Mouse (Mus musculus): ENCODE measurements around the gene Reps2. TPM values are rescaled to one million over a fixed set of nuclear protein-coding genes. Genes with fewer than 3 reads are reported as not detected.

Gene Reps2
- total RNA-seq, 1 experiment from 2014 or later = 4.8 TPM

DNA sequence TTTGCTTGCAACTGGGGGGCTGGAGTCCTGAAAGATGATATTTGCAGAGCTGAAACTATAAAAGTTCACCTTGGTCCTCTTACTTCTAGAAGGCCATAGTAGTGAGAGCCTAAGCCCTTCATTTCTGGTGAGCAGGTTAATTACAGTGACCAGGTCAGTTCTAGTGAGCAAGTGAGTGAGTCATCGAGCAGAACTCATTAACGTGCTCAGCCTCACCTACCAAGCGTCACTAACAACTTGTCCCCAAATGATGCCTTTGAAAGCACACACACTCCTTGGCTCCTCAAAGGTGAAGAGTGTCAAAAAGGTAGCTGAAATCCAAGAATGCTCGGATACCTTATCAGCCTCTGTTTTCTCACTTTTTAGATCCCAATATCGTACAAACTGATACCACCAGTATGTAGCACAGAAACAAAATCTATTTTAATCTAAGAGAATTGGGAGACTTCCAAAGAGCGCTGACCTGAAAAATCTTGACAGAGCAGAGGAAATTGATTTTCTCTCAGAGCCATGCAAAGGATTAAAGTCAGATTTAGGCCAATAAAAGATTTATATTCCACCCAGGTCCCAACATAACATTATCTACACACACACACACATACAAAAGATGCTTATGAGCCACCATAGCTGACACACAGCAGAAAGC lies 53.2 kb downstream of the Reps2 start:
- no peak for DNase-seq

- DNase-seq = no peak
Observed at GRCm38 (mm10) chrX:162589173-162589805, 54.2 kb downstream of the Reps2 start.

- DNase-seq = no peak
Observed at GRCm38 (mm10) chrX:162584349-162584748, 59.1 kb downstream of the Reps2 start.

- DNase-seq = no peak
Observed at GRCm38 (mm10) chrX:162580521-162580920, 62.9 kb downstream of the Reps2 start.

- no peak for DNase-seq
Observed at GRCm38 (mm10) chrX:162568439-162568838, 75.0 kb downstream of the Reps2 start.

GRCm38 (mm10) chrX:162565501-162565900 lies 77.9 kb downstream of the Reps2 start:
- DNase-seq = no peak

- no peak for DNase-seq
Observed at GRCm38 (mm10) chrX:162556459-162556841, 87.0 kb downstream of the Reps2 start.

DNA sequence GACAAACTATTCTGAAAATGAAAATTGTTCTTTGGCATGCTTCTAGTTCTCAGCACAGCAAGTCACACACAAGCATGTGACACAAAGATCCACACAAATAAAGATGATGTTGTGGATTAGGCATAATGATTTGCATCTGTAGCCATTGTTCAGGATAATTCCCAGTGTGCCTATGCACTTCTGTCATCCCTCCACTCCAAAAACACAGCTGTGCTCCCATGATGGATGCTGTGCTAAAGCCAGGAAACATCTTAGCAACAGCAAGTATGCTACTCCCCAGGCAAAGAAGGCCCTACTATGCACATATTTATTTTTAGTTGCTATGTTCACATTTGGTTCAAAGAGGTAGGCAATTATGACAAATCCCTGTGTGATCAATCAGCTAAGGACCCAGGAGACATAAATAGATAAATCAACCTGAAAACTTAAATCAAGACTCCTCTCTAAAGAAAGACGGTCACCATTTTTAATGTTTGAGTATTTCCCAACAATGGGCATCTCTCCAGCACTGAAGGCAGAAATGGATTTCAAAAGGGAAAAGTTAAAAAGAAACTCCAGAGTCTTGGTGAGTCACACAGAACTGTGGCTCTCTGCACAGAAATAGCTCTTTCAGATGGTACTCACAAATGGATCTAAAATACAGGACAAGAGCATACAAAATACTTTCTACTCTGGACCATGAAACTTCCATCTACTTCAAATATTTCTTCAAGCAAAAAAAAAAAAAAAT lies 87.6 kb downstream of the Reps2 start:
- no peak for DNase-seq

GRCm38 (mm10) chrX:162554513-162554912 lies 88.9 kb downstream of the Reps2 start:
- DNase-seq = no peak

DNA sequence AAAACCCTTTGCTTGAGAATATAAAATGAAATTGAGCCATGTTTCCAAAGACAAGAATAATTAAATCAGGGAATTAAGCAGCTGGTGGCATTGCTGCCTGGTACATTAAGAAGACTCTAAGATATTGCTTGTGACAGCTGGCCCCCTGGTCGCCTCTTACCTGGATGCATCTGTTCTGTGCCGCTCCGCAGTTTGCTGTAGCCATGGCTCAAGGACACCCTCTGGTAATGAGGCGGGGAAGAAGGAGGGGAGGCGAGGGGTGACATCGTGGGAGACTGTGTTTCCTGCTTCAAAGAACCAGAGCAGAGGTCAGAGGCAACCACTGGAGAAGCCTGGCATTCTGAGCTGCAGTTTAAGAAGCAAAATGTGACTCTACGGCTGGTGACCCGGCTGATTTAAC lies 91.1 kb downstream of the Reps2 start:
- no peak for DNase-seq

- no peak for DNase-seq
Observed at GRCm38 (mm10) chrX:162545037-162545436, 98.4 kb downstream of the Reps2 start.

- no peak for DNase-seq
Observed at GRCm38 (mm10) chrX:162542576-162543227, 100.7 kb downstream of the Reps2 start.

- no peak for DNase-seq
Observed at GRCm38 (mm10) chrX:162541961-162542360, 101.5 kb downstream of the Reps2 start.

- DNase-seq = no peak
Observed at GRCm38 (mm10) chrX:162531016-162531415, 112.4 kb downstream of the Reps2 start.

DNA sequence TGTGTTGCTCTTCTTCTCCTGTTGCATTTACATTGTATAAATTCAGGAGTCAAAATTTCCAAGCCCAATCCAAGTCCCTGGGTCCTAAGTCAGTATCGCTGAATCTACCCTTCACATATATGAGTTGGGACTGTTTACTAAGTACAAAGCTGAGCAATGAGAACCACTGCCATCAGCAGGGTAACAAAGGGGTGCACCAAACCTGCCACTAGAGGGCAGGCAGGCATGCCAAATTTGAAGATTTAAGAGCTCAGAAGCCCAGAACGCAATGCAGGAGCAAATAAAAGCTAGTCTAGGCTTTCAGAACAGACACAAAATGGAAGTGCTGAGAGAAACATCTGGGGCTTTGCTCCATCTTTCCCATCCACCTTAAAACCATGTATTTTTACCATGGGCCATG lies 116.2 kb downstream of the Reps2 start:
- DNase-seq = peak; percentile 56

GRCm38 (mm10) chrX:162521831-162522514 lies 121.5 kb downstream of the Reps2 start:
- DNase-seq = no peak

DNA sequence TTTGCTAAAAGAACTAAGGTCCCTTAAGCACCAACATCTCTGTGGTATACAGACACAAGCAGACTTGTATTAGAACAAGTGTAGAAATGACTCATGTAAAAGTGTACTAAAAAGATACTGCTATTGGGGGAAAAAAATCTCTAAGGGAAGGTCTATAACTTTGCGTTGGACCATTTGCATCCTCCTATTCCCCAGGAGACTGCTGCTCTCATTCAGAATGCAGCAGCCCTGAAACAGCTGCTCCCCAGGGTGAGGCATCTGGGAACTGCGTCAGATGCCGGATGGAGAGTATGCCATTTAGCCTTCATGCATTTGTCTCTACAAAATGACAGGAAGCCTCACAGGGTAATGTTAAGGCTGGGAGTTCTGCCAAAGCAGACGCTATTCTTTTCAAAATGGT lies 122.3 kb downstream of the Reps2 start:
- DNase-seq = no peak

GRCm38 (mm10) chrX:162520374-162520773 lies 123.1 kb downstream of the Reps2 start:
- no peak for DNase-seq

- DNase-seq = no peak
Observed at GRCm38 (mm10) chrX:162510426-162510980, 132.9 kb downstream of the Reps2 start.

DNA sequence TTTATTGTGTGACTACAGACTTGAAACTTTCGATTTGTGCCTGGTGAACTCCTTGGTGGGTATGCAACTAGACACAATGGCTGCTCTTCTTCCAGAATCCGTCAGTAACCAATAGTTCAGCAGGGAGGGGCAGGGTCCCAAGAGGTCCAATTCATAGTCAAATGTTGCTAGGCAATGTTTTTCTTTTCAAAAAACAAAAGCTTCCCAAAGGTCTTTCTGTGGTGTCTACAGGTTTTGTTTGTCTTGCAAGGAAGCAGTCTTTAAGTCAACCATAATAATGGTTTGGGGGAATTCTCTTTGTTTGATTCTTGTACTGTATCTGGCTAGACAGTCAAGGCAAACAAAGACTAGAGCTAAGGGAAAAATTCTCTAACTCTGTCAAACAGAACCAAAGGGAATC lies 138.3 kb downstream of the Reps2 start:
- DNase-seq = no peak

GRCm38 (mm10) chrX:162503436-162503835 lies 140.0 kb downstream of the Reps2 start:
- DNase-seq = no peak

GRCm38 (mm10) chrX:162500962-162501361 lies 142.5 kb downstream of the Reps2 start:
- no peak for DNase-seq

Data from adrenal gland, postnatal 25 days (tissue).